Mouse (Mus musculus) monocyte, adult 5-6 weeks (primary cell): ENCODE measurements around the gene Kbtbd8. TPM values are rescaled to one million over a fixed set of nuclear protein-coding genes. Genes with fewer than 3 reads are reported as not detected.

Experiments used
- ATAC-seq: fragments of 153-309, 156-312 bp; replicated peaks from 2 replicates; pipeline ENCODE4 v1.8.0; 2017; ENCODE audit warnings: mild to moderate bottlenecking; ENCODE audit not compliant: low TSS enrichment, insufficient number of reproducible peaks, severe bottlenecking, poor library complexity, low FRiP score
- total RNA-seq: library from RNA; stranded (forward); fragments of 200-1000, 200-491, 200-594 nt; gene quantifications from 3 replicates; pipeline ENCODE4 v1.2.3, GENCODE M21; 2017

Kbtbd8 gene
- 3.0 to 4.9 TPM (median 4.0 TPM) in 3 replicates for total RNA-seq

- 0 out of 2 replicates have a peak, but pooled peaks have one; percentile 8 for ATAC-seq
Measured at GRCm38 (mm10) chr6:95116946-95117345, at the start of gene Kbtbd8. Gene Kbtbd8, plus strand, starts transcription at chr6:95117240.

DNA sequence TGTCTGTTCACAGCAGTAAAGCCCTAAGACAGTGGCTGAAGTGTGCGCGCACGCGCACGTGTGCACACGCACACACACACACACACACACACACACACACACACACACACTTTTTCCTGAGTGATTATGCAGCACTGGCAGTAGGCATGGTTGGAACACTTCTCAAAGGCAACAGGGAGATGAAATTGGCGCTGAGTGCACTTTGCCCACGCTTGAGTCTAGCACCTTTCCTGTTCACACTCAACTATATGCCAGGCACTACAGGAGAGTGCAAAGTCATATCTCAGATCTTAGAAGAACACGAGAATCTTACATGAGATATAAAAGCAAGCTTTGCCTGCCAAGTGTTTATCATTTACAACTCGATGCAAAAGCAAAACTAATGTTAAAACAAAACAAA lies 47.3 kb upstream of the Kbtbd8 start:
- no peak for ATAC-seq

- ATAC-seq, result no peak
Measured at GRCm38 (mm10) chr6:95085276-95085675, 31.8 kb upstream of the Kbtbd8 start.

DNA sequence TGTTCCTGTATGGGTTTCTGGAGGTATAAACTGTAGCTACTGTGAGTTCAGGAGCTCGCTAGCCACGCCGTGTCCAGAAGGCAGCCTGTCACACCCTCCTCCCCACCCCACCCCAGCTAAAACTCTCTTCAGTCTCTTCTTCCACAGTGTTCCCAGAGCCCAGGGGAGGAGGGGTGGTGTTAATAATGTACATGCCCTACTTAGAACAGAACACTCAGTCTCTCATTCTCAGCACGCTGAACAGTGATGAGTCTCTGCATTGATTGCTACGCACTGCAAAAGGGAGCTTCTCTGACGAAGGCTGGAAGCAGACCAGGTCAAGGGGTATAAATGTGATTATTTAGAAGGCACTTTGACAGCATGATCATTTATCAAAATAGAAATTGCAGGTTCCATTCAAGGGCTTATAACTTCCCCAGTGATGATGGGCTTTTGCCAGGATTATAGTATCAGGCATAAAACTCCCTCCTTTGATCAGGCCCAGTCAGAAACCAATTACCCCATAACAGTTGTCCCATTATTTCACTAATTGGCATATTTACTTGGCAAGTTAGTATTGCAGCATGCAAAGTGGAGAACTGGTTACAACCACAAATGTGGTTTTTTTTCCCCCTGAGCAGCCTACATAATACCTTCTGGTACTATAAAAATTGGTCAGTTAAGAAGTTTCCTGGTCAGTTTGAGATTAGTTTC lies 29.7 kb upstream of the Kbtbd8 start:
- ATAC-seq, result no peak

GRCm38 (mm10) chr6:95088075-95088474 lies 29.0 kb upstream of the Kbtbd8 start:
- no peak for ATAC-seq

DNA sequence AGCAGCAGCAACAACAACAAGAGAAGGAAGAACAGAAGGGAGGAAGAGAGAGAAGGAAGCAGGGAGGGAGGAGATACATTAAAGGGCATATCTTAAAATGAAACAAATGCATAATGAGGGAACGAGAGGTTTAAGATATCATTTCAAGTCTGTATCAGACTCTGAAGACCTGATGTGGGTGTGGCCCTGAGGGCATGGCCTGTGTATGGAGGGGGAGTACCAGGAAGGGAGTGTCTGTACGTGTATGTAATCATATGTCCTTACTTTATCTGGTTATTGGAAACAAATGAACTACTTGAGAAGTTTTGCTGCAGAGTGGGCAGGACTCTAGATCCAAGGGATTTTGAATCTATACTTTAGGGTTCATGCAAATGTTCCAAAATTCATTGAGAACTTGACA lies 22.3 kb upstream of the Kbtbd8 start:
- no peak for ATAC-seq

GRCm38 (mm10) chr6:95098366-95099109 lies 18.5 kb upstream of the Kbtbd8 start:
- peak; percentile 63; the same call in 1 of the 2 replicates for ATAC-seq

DNA sequence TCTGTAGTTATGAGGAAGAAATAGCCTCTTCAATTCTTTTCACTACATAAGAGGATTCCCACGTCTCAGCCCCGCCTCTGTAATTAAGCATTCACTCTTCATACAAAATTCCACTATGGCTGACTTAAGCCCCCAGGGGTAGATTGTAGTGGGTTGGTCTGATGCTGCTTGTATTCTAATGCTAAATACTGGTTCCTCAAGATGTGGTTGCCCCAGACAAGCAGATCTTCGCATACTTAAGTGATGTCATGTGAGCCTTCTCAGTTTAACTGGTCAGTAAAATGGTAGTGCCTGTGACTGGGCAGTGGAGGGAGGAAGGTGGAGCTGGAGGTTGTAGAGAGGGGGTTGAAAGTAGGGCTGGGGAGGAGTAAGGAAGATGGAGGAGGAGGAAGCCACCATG lies 13.3 kb upstream of the Kbtbd8 start:
- ATAC-seq, result no peak

- ATAC-seq, result no peak
Measured at GRCm38 (mm10) chr6:95108437-95108836, 8.6 kb upstream of the Kbtbd8 start.

DNA sequence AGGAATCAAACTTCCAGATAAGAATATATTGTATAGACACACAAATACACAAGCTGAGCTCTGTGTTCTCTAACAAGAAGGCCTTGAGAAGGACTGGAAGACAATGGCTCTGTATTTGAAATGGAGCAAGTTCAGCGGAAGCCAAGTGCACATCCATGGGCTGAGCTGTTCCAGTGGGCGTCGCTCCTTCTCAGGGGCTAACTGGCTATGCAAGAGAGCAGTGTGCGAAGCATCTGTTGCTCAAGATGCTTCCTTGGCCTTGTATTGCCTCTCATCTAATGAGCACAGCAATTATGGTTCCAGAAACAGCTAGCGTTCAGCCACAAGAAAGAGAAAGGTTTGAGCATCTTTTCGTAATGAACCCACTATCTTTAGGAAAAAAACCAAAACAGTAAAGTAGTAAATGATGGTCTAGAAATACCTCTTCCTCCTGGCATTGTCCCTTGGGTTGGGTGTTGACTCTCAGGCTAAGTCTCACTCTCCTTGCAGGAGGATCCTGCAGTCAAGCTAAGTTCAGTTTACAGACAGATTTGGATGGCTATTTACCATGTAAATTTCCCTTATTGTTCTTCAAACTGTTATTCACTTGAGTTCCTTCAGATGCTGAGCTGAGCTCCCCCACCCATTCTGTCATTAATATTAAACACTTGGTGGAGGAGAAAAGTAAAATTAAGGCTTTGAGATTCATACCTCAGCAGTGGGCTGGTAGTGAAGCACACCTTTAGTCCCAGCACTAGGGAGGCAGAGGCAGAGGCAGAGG lies 7.2 kb upstream of the Kbtbd8 start:
- no peak for ATAC-seq

DNA sequence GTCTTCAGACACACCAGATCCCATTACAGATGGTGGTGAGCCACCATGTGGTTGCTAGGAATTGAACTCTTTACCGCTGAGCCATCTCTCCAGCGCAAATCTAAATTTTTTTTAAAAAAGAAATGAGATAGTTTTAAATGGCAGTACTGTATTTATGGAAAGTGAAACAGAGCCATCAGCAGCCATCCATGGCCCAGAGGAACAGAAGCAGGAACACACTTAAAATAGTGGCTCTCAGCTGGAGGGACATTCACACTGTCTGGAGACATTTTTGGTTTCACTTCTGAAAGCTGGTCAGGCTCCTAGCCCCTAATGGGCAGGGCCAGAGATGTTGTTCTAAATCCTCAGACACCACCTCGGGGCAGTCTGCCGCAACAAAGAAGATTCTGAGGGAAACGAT lies 5.0 kb upstream of the Kbtbd8 start:
- ATAC-seq, result no peak

GRCm38 (mm10) chr6:95116513-95116912 lies 527 bp upstream of the Kbtbd8 start:
- no peak for ATAC-seq

DNA sequence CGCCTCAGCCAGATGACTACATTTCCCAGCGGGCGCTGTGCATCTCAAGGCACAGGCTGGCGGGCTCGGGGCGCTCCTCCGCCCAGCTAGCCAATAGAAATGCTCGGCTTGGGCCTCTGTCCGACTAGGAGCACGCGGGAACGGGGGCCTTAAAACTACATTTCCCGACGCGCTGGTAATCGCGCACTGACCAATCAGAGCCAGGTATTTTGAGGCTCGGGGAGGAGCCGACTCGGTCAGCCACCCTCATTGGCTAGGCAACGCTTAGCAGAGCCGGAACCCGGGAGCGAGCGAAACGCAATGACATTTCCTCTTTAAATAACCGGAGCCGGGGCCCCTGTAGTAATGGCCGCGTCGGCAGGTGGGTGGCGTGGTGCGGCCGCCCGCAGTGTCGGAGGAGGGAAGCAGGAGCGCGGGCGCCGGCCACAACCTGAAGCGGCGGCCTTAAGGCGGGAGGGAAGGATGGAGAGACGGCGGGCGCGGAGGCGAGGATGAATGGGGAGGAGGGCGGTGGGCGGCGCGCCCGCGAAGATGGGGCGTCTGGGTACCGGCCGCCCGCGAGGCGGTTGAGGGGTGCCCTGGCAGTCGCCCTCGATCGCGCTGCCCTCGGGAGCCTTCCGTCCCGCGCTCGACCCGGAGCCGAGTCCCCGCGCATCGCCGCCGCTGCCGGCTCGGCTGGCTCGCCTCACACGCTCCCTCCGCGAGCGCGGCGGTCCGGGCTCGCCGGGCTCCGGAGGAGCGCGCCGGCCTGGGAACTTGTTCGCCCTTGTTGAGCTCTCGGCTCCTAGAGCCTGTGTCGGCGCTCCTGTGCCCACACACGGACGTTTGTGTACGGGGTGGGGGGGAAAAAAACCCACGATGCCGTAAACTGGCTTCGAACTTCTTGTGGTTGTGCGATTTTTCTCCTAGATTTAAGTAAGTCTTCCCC lies 838 bp downstream of the Kbtbd8 start:
- ATAC-seq, result peak; percentile 99

DNA sequence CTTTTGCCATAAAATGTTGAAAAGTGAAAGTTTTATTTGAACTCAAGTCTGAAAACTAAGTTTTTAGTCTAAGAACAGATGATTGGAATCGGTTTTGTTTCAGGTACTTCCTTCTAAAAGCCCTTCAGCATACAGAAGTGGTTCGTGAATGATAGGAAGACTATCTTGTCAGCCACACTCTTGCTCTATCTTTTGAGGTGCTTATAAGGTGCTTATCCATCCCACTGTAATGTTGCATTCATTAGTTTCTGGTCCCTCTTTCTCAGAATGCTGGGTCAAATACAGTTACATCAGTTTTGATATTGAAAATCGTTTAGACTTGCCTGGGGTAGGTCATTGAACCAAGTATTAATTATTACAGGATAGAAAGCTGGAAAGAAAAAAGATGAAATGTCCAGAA lies 2.3 kb downstream of the Kbtbd8 start:
- ATAC-seq, result no peak

- no peak for ATAC-seq
Measured at GRCm38 (mm10) chr6:95149931-95150534, 33.0 kb downstream of the Kbtbd8 start.

DNA sequence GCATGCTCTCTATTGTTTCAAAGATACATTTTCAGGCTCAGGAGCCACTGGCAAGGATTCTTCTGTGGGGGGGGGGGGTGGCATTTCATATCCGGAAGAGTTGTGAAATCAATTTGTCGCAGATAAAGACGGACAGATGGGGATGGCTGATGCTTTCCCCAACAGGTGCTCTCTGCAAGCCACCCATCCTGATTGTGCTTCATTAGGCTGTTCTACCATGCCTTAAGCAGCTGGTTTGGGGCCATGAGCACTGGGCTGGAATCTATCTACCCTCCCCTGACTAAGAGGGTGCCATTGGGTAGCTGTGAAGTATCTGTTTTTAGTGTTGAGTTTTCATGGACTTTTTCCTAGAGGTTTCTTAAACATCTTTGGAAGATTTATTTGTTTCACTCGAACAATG lies 33.8 kb downstream of the Kbtbd8 start:
- ATAC-seq, result no peak

DNA sequence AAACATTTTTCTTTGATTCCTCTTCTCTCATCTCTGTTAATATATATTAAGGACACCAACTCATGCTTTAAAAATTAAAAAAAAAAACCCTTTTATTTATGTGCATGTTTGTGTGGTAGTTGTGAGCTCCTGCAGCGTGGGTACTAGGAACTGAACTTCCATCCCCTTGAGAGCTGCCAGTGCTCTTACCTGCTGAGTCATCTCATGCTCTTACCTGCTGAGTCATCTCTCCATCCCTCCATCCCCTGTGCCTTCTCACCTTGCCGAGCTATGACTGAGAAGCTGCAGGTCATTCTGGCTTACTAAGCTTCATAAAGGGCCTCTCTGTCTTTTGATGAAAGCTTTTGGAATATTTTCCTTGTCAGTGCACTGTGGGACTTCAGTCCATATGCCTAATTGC lies 34.5 kb downstream of the Kbtbd8 start:
- no peak for ATAC-seq

GRCm38 (mm10) chr6:95163965-95164364 lies 46.9 kb downstream of the Kbtbd8 start:
- ATAC-seq, result no peak
